Mouse (Mus musculus): ENCODE measurements around the gene Omp.

The Omp gene

DNA sequence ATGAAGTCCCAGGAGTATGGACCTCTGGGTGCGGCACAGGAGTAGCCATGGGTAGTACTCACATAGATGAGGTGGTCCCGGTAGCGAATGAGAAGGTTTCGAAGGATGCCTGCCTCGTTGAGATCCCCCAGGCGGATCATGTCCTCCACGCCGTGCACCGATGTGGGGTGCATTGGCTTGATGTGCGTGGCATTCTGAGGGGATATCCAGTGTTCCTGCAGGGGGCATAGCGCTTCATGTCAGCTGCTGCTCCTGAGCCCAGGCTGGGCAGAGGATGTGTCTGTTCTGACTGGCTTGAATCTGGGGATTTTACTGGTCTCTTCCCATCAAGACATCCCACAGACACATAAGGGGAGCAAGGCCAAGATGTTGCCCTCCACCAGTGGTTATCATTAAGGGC, 42.8 kb downstream of the Omp start:
- DNase-seq (ENCODE audit: low spot score) = no peak

DNA sequence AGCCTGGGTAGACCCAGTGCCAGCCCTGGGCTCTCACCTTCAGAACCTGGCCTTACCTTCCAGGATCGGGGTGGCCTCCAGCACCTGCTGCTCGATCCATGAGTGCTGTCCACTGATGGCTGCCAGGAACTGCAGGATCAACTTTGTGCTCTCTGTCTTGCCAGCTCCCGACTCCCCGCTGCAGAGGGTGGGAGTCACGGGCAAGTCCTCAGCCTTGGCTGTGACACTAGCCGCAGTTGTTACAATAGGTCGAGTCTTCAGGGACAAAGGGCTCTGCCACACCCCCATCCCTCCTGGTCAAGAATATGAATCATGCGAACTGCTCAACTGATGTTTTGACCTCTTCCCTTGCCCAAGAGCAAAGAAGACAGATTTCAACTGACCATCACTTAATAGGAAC, 47.7 kb downstream of the Omp start:
- no peak for DNase-seq (ENCODE audit: low spot score)

- no peak for DNase-seq (ENCODE audit: low spot score)
These were observed 49.5 kb downstream of the Omp start for GRCm38 (mm10) chr7:98095852-98096251.
